Mouse (Mus musculus): ENCODE results near the gene BC005624. TPM values are rescaled to one million over a fixed set of nuclear protein-coding genes. Genes with fewer than 3 reads are reported as not detected.

The BC005624 gene
- polyA plus RNA-seq, 1 experiment from 2014 or later = 41.0 TPM

- ATAC-seq (no peak), DNase-seq (ENCODE audit: low spot score) (no peak)
- Histone ChIP-seq H3K4me2 (replicated peaks; ENCODE audit: low read depth, low read length) (no peak overlapping the region), H3K27ac (ENCODE audit: low read length) (no peak overlapping the region), H3K27me3 (replicated peaks; ENCODE audit: insufficient read depth, low read length) (no peaks in the 10 kb centered on the region), H3K9ac (replicated peaks; ENCODE audit: low read depth) (no peak overlapping the region), H3K9me3 (ENCODE audit: low read length) (no peaks in the 10 kb centered on the region), H3K36me3 (ENCODE audit: insufficient read depth, low read length) (peaks cover 31% of the 10 kb centered on the region; the same call in 1 of the 2 replicates), H3K4me1 (ENCODE audit: insufficient read depth, low read depth, low read length) (peaks cover 10% of the 10 kb centered on the region; the same call in 1 of the 2 replicates), H3K4me3 (ENCODE audit: low read depth, low read length) (no peak overlapping the region)
- TF ChIP-seq EP300 (IDR thresholded peaks at IDR 0.05) = no peak
- TF ChIP-seq CTCF (IDR thresholded peaks at IDR 0.05) = no peak
- WGBS = 78% methylated on average over 11 of the region's 11 CpGs
These were observed 19.3 kb downstream of the BC005624 start for GRCm38 (mm10) chr2:30962570-30963254.

GRCm38 (mm10) chr2:30959856-30960255 is 22.1 kb downstream of the BC005624 start:
- Histone ChIP-seq H3K9me3 (ENCODE audit: low read length) (no peaks in the 10 kb centered on the region), H3K27me3 (replicated peaks; ENCODE audit: insufficient read depth, low read length) (no peaks in the 10 kb centered on the region), H3K36me3 (ENCODE audit: insufficient read depth, low read length) (peaks cover 47% of the 10 kb centered on the region; the same call in 1 of the 2 replicates), H3K4me2 (replicated peaks; ENCODE audit: low read depth, low read length) (no peak overlapping the region), H3K9ac (replicated peaks; ENCODE audit: low read depth) (no peak overlapping the region), H3K4me3 (ENCODE audit: low read depth, low read length) (no peak overlapping the region), H3K4me1 (ENCODE audit: insufficient read depth, low read depth, low read length) (no peaks in the 10 kb centered on the region), H3K27ac (ENCODE audit: low read length) (no peak overlapping the region)
- 42% methylated on average over 5 of the region's 5 CpGs for WGBS
- no peak for ATAC-seq
- no peak for DNase-seq (ENCODE audit: low spot score)
- no peak for TF ChIP-seq EP300 (IDR thresholded peaks at IDR 0.05)
- TF ChIP-seq CTCF (IDR thresholded peaks at IDR 0.05) = no peak

DNA sequence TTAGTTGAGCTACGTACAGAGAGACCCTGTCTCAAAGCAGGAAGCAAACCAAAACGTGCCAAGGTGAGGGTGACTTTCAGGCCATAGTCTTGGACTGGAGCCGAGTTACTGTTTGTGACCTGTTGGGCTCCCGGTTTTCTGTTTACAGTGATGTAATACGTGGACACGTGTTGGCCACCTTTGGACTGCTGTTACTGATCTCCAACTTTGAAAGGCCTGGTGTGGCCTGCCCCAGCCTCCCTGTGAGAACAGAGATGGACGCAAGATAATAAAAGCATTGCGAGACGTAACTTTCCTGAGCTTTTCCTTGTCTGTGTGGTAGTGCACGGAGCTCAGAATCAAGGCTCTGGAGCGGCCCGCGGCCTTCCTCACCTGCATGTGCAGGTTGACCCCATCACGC is 23.3 kb downstream of the BC005624 start:
- no peak for ATAC-seq

DNA sequence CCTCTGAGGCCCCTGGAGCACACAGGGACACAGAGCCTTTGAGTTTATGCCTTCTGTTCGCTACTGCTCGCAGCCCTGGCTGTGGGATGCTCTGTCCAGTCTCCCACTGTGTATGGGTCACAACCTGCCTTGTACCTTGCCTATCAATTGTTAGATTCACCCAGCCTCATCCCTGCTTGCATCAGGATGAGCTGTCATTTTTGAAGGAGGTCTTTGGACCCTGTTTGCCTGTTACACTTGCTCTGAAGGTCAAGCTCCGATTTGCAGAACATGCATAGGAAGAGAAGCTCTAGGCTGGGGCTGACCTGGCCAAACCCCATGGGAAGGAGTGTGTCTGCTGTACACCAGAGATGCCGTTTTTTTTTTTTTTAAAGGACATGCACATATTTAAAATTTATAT is 24.5 kb downstream of the BC005624 start:
- DNase-seq (ENCODE audit: low spot score) (no peak), ATAC-seq (no peak)
- Histone ChIP-seq H3K4me1 (ENCODE audit: insufficient read depth, low read depth, low read length) (peaks cover 10% of the 10 kb centered on the region), H3K9ac (replicated peaks; ENCODE audit: low read depth) (no peak overlapping the region), H3K27me3 (replicated peaks; ENCODE audit: insufficient read depth, low read length) (no peaks in the 10 kb centered on the region), H3K4me3 (ENCODE audit: low read depth, low read length) (no peak overlapping the region), H3K9me3 (ENCODE audit: low read length) (no peaks in the 10 kb centered on the region), H3K4me2 (replicated peaks; ENCODE audit: low read depth, low read length) (no peak overlapping the region), H3K36me3 (ENCODE audit: insufficient read depth, low read length) (peaks cover 45% of the 10 kb centered on the region; the same call in 1 of the 2 replicates), H3K27ac (ENCODE audit: low read length) (no peak overlapping the region)
- TF ChIP-seq EP300 (IDR thresholded peaks at IDR 0.05) = no peak
- TF ChIP-seq CTCF (IDR thresholded peaks at IDR 0.05) = no peak
- WGBS = 85% methylated on average over 4 of the region's 4 CpGs

More for the DNA sequence above, 23.3 kb downstream of the BC005624 start:
- no peak for DNase-seq (ENCODE audit: low spot score)
- Histone ChIP-seq H3K27ac (ENCODE audit: low read length) (no peak overlapping the region), H3K4me1 (ENCODE audit: insufficient read depth, low read depth, low read length) (peaks cover 8% of the 10 kb centered on the region), H3K4me2 (replicated peaks; ENCODE audit: low read depth, low read length) (no peak overlapping the region), H3K36me3 (ENCODE audit: insufficient read depth, low read length) (peaks cover 47% of the 10 kb centered on the region; the same call in 1 of the 2 replicates), H3K4me3 (ENCODE audit: low read depth, low read length) (no peak overlapping the region), H3K9ac (replicated peaks; ENCODE audit: low read depth) (no peak overlapping the region), H3K9me3 (ENCODE audit: low read length) (no peaks in the 10 kb centered on the region), H3K27me3 (replicated peaks; ENCODE audit: insufficient read depth, low read length) (no peaks in the 10 kb centered on the region)
- 79% methylated on average over 14 of the region's 14 CpGs for WGBS
- TF ChIP-seq CTCF (IDR thresholded peaks at IDR 0.05) (no peak), EP300 (IDR thresholded peaks at IDR 0.05) (no peak)

- WGBS = 43% methylated on average over 6 of the region's 6 CpGs
- Histone ChIP-seq H3K9me3 (ENCODE audit: low read length) (no peaks in the 10 kb centered on the region), H3K4me1 (ENCODE audit: insufficient read depth, low read depth, low read length) (peaks cover 13% of the 10 kb centered on the region), H3K27ac (ENCODE audit: low read length) (no peak overlapping the region), H3K4me2 (replicated peaks; ENCODE audit: low read depth, low read length) (no peak overlapping the region), H3K9ac (replicated peaks; ENCODE audit: low read depth) (no peak overlapping the region), H3K27me3 (replicated peaks; ENCODE audit: insufficient read depth, low read length) (no peaks in the 10 kb centered on the region), H3K4me3 (ENCODE audit: low read depth, low read length) (no peak overlapping the region), H3K36me3 (ENCODE audit: insufficient read depth, low read length) (peaks cover 24% of the 10 kb centered on the region; the same call in 1 of the 2 replicates)
- ATAC-seq = no peak
- DNase-seq (ENCODE audit: low spot score) = no peak
- TF ChIP-seq CTCF (IDR thresholded peaks at IDR 0.05) = peak; percentile 30; the same call in 1 of the 2 replicates
- TF ChIP-seq EP300 (IDR thresholded peaks at IDR 0.05) = no peak
These were observed 27.2 kb downstream of the BC005624 start for GRCm38 (mm10) chr2:30954797-30955196.

- H3K9ac ChIP-seq (replicated peaks; ENCODE audit: low read depth) = peak within 1 kb of the TSS; percentile 75
- no peaks in the 10 kb centered on the region for H3K9me3 ChIP-seq (ENCODE audit: low read length)
- peaks cover 13% of the 10 kb centered on the region for H3K4me1 ChIP-seq (ENCODE audit: insufficient read depth, low read depth, low read length)
- TF ChIP-seq CTCF (IDR thresholded peaks at IDR 0.05) (peak; percentile 54), EP300 (IDR thresholded peaks at IDR 0.05) (no peak)
- H3K27ac ChIP-seq (ENCODE audit: low read length) = peak within 1 kb of the TSS; percentile 85
- under 1% methylated on average over 50 of the region's 60 CpGs for WGBS
- H3K27me3 ChIP-seq (replicated peaks; ENCODE audit: insufficient read depth, low read length) = no peaks in the 10 kb centered on the region
- H3K4me2 ChIP-seq (replicated peaks; ENCODE audit: low read depth, low read length) = peak within 1 kb of the TSS; percentile 95
- peaks cover 18% of the 10 kb centered on the region; the same call in 1 of the 2 replicates for H3K36me3 ChIP-seq (ENCODE audit: insufficient read depth, low read length)
- H3K4me3 ChIP-seq (ENCODE audit: low read depth, low read length) = peak within 1 kb of the TSS; percentile 71
- peak; percentile 96 for DNase-seq (ENCODE audit: low spot score)
- ATAC-seq = peak; percentile 95
These were observed 29.0 kb downstream of the BC005624 start, which contains the start of gene Tor1b for GRCm38 (mm10) chr2:30952824-30953490. Gene Tor1b, plus strand, starts transcription at chr2:30952959.

Data from lung, postnatal 0 days (tissue).